Mouse (Mus musculus): Measurements from ENCODE around the gene Cdc14a.

Cdc14a gene

DNA sequence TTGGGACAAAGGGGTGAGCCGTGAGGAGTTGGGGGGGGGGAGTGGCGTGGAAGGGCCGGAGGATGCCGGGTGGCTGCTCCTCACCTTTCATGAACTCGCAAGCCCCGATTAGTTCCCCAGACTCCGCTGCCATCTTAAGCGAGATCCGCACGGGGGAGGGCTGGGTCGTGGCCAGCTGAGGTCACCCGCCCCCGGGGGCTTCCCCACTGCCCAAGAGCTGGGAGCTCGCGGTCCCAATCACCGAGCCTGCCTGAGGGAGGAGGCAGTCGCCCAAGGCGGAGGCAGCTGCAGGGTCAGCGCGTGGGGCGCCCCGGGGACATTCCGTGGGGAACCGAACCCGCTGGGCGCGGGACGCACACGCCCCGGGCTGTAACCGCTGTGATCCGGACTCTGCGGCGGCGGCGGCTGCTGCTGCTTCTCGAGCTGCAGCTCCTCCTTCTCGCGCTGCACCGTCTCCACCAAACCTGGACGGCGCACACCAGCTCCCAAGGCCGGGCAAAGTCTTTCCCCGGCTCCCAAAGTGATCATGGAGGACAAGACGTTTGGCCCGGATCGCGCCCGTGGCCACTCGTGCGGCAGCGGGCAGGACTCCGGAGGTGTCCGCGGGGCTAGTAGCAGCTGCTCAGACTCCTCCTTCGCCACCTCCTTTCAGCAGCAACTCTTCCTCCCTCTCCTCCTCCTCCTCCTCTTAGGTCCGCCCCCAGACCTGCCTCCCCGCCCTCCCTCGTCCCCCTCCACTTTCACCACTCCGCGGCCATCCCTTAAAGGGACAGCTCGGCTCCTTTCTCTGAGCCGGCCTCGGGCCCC is at the start of gene Cdc14a:
TSS of gene Cdc14a (minus strand) at position 680 of the 807 bp plus-strand sequence.
- DNase-seq (ENCODE audit: low spot score): peak; percentile 53

DNA sequence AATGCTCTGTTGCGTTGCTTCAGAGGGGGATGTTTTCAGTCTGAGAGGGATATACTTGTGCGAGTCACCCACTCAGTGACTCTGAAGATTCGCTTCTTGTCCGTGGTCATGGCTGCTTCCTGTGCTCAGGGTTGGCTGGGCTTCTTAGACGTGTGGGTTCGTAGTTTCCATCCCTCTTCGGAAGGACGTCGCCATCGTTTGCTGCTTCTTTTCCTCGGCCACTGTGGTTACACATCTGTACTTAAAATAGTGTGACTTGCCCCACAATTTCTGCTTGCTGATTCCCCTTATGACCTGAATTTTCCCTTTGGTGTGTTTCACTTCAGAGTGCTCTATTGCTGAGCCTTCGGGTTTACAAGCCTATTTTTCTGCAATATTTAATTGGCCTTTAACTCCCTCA is 41.9 kb upstream of the Cdc14a start:
- no peak for DNase-seq (ENCODE audit: low spot score)

DNA sequence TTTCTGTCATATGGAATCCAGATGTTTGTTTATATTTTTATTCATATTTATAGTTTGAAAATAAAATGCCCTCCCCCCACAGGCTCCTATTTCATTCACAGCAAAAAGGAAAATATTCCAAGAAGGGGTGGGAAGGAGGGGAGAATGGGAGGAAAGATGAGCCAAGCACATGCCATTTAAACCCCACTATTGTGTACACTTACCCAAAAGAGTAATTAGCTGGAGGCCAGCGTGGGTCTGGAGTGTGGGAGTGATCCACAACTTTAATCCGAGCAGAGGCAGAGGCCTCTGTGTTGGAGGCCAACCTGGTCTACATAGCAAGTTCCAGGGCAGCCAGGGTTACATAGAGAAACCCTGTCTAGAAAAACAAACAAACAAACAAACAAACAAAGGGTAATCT is 40.5 kb upstream of the Cdc14a start:
- DNase-seq (ENCODE audit: low spot score): no peak

- no peak for DNase-seq (ENCODE audit: low spot score)
These were observed 37.2 kb upstream of the Cdc14a start for GRCm38 (mm10) chr3:116461053-116461452.

DNA sequence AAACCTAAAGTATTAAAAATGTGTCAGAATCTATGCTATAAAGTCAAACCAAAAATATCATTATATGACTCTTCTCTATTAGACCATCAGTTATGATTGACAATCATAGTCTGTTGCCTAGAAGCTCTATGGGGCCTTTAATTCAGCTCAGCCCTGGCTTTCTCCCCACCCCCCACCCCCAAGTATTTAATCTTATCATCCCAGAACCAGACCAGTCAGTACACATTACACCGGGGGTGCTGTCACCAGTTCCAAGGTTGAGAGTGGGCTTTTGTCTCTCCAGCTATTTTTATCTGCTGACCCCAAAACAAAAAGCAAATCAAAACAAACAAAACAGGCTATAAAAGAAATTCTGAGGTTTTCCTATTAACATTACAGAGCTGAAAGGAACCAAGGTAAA is 30.7 kb upstream of the Cdc14a start:
- no peak for DNase-seq (ENCODE audit: low spot score)

- DNase-seq (ENCODE audit: low spot score): no peak
These were observed 26.9 kb upstream of the Cdc14a start for GRCm38 (mm10) chr3:116450741-116451140.

DNA sequence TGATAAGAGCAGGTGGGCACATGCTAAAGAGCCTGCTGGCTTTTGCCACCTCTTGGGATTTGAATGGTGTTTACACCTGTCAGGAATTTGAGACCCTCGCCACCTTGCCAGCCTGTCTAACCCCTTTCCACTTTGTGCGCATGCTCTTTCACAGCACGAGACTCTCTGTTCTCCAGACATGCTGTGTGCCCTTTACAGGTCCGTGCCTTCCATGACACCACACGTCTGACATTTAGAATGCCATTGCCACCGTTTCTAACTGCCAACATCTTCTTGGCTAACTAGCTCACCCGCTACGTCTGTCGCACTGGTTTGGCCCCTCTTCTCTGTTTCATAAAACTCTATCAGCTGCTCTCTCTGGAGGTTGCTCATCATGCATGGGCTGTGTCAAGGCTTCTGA is 20.5 kb upstream of the Cdc14a start:
- DNase-seq (ENCODE audit: low spot score): no peak

- DNase-seq (ENCODE audit: low spot score): no peak
These were observed 19.0 kb upstream of the Cdc14a start for GRCm38 (mm10) chr3:116442788-116443187.

DNA sequence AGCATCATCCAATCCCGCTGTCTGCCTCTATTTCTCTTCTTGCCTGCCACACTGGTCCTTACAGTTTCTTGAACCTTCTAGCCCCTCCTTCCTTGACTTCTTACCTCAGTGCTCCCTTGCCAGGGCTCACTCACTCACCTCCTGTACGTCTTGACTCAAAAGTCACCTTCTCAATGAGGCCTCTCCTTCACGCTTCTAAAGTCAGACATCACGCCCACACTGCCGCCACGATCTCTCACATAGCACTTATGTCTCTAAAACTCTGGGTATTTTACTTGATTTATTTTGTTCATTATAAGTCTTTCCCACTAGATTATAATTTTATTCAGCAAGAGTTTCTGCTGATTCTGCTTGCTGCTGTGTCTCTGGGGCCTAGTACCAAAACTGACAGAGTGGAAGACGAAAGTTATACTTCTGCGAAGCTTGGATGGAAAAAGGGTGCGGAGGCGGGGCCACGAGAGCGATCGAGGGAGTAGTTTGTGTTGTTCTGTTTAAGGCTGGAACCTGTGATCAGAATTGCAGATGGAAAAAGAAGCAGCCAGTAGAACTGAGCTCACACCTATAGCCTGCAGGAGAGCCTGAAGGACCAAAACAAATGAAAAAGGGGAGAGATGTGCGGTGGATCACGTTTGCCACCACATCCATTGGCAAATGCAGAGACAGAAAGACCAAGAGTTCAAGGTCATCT is 17.8 kb upstream of the Cdc14a start:
- no peak for DNase-seq (ENCODE audit: low spot score)

DNA sequence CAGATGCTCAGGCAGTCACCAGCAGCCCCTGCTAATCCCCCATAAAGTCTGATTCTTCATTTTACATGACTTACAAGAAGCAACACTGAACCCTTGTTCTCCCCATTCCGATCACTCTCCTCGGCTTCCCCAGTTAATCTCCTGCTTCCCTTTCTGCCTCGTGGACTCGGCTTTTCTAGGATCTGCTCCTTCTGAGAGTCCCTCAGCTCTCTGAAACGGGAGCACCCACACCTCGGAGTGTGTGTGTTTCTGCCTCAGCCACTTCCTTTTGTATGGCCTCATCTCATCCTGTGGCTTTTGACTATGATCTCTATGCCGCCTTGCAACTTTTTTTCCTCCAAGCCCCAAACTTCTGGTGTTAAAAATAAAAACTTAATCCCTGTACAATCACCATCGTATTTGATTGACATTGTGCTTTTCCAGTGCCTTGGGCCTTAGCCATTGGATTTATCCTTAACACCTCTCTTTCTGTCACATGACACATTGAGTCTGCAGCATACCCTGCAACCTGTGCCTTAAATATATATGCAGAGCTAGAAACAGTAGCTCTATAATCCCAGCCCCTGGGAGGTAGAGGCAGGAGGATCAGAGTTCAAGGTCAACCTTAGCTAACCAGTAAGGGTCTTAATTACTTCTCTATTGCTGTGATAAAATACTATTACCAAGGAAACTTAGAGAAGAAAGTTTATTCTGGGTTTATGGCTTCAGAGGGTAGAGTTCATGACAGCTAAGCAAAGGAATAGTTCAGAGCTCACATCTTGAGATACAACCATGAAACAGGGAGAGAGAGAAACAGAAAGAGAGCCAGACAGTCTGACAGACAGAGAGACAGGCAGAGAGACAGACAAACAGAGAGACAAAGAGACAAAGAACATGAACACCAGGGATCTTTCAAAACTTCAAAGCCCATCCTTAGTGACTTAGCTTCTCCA is 16.5 kb upstream of the Cdc14a start:
- no peak for DNase-seq (ENCODE audit: low spot score)

GRCm38 (mm10) chr3:116436811-116437601 is 13.2 kb upstream of the Cdc14a start:
- DNase-seq (ENCODE audit: low spot score): no peak

- DNase-seq (ENCODE audit: low spot score): no peak
These were observed 12.3 kb upstream of the Cdc14a start for GRCm38 (mm10) chr3:116436113-116436512.

- no peak for DNase-seq (ENCODE audit: low spot score)
These were observed 10.9 kb upstream of the Cdc14a start for GRCm38 (mm10) chr3:116434757-116435156.

DNA sequence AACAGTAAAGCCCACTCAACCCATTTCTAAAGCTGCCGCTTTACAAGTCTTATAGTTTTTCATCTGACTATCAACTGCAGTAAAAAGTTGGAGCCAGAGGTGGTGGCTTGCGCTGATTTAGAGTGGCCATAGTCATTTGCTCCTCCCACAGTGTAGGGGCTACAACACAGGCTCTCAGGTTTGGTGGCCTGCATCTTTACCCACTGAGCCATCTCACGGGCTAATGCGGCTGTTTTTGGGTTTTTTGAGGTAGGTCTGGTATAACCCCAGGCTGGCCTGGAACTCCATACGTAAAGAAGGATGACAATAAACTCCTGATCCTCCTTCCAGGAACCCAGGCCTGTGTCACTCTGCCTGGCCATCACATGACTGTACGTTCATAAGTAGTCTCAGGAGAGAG is 2.1 kb upstream of the Cdc14a start:
- DNase-seq (ENCODE audit: low spot score): no peak

- DNase-seq (ENCODE audit: low spot score): peak; percentile 66
These were observed 1.1 kb upstream of the Cdc14a start for GRCm38 (mm10) chr3:116424973-116425284.

GRCm38 (mm10) chr3:116424160-116424972 is 534 bp upstream of the Cdc14a start:
- DNase-seq (ENCODE audit: low spot score): no peak

DNA sequence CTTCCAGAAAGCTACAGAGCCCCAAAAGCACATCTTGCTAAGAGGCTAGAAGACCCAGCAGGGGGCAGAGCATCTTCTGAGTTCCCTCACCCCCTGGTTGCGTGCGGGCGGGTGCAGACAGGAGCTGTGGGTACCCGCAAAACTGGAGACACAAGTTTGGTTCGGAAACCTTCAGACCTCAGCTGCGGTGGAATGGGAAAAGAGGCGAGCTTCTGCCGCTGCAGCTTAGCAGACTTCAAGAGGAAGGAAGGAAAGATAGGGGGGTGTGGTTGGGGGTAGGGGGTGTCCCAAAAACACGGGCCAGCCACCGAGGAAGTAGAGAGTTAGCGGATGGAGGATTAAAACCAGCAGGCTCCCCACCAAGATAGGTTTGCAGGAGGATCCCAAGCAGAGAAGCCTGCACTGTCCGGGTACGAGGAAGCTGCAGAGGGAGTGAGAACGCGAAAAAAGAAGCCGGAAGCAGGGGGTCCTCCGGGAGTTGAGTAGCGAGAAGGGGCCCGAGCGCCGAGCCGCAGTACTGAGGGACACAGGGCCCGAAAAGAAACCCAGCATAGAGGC is 958 bp downstream of the Cdc14a start:
- peak; percentile 29 for DNase-seq (ENCODE audit: low spot score)

DNA sequence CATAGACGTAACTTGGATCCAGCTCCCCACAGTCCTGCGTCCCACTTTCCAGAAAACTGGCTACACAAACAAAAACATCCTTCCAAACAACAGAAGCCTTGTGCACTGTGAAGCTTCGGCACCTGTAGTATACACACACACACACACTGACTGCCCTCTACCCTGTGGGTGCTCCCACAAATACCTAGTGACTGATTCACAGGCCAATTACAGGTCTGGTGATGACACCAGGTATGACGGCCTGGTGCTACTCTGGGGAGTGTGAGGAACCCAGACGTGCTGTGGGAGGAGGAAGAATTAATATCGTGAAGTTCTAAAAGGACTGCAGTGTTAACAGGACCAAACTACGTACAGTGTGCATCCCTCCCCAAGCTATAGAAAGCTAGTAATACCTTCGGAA is 1.8 kb downstream of the Cdc14a start:
- DNase-seq (ENCODE audit: low spot score): no peak

DNA sequence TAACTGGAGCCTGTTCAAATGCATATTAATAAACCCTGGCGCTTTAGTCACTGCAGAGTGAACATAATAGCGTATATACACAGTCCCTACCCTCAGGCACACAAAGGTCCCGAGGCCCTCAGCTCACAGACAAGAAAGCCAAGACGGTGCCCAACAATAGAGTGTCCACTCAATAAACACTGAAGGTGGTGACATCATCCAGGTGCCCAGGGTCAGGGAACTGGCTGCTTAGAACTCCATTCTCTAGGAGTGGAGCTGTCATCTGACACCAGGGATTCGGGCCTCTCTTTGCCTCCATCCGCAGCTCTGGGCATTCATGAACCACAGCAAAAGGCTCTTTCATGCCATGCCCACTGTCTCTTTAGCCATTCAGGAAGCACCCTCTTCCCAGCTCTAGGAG is 2.7 kb downstream of the Cdc14a start:
- DNase-seq (ENCODE audit: low spot score): no peak

- DNase-seq (ENCODE audit: low spot score): no peak
These were observed 4.0 kb downstream of the Cdc14a start for GRCm38 (mm10) chr3:116419791-116420190.

- no peak for DNase-seq (ENCODE audit: low spot score)
These were observed 9.4 kb downstream of the Cdc14a start for GRCm38 (mm10) chr3:116414451-116414860.
